Mouse (Mus musculus) cortical plate, adult 2 months (tissue): ENCODE results near the gene Gm3147. TPM values are rescaled to one million over a fixed set of nuclear protein-coding genes. Genes with fewer than 3 reads are reported as not detected.
"Not testable (repeated sequence)": the region's sequence is repeated elsewhere in the genome, so short reads cannot be mapped to it uniquely, and the experiment has no call there.

Experiments
- H3K27ac ChIP-seq: fragments of 200-500 bp; 2 replicates; pipeline ENCODE4 v1.5.1; 2012; ENCODE audit warnings: low read length, control low read depth, inconsistent platforms; ENCODE audit not compliant: insufficient read depth
- H3K4me1 ChIP-seq: fragments of 200-500 bp; 2 replicates; pipeline ENCODE4 v1.6.1; 2011; ENCODE audit warnings: low read length; ENCODE audit not compliant: control insufficient read depth, insufficient read depth
- H3K4me3 ChIP-seq: fragments of 200-500 bp; 2 replicates; pipeline ENCODE4 v1.5.1; 2011; ENCODE audit warnings: mild to moderate bottlenecking, low read length, control low read depth; ENCODE audit not compliant: insufficient read depth
- polyA plus RNA-seq: library from polyadenylated mRNA; depleted of rRNA; stranded (reverse); fragments of >200 nt; gene quantifications from 2 replicates; pipeline ENCODE4 v1.2.3, GENCODE M21; 2012; rRNA removed

The Gm3147 gene
- not detected in 2 replicates for polyA plus RNA-seq

DNA sequence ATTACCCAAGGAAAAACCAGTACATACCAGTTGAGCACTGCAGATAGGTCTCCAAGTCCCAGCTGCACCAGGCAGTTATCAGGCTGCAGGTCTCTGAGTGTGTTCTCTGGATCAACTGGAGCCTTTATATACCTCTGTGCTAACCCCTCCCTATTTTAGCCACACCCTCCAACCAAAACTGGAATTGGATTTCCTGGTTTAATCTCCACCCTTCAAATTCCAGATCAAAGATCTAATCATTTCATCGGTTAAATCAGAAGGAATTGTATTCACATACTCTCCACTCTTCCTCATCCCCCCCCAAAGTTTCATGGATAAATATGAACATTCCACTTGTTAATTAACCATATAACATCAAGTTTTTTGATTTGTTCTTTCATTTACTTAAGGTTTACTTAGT, at the start of gene Gm3147:
Gene Gm3147 (minus strand): TSS at position 101 of the 400 bp plus-strand sequence.
- not testable (repeated sequence) for H3K27ac ChIP-seq, H3K4me3 ChIP-seq, H3K4me1 ChIP-seq

DNA sequence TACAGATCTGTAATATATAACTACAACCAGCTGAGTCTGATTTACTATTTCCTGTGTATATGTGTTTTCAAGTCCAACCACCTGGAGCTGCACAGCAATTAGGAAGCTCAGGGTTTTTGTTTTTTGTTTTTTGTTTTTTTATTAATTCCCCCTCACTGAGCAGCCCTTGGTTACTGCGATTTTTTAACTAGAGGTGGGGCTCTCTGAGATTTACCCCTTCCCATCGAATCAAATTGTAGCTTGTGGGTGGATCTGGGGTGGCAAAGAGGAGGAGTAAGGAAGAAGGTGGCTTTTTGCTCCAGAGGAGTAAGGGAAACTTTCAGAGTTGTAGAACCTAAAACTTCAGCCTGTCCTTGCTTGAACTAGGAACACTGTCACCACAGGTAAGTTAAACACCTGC, 31.9 kb upstream of the Gm3147 start, which contains the start of gene Gm6205:
Gene Gm6205 (plus strand): TSS at position 301 of the 400 bp plus-strand sequence.
- H3K4me1 ChIP-seq = not testable (repeated sequence)

DNA sequence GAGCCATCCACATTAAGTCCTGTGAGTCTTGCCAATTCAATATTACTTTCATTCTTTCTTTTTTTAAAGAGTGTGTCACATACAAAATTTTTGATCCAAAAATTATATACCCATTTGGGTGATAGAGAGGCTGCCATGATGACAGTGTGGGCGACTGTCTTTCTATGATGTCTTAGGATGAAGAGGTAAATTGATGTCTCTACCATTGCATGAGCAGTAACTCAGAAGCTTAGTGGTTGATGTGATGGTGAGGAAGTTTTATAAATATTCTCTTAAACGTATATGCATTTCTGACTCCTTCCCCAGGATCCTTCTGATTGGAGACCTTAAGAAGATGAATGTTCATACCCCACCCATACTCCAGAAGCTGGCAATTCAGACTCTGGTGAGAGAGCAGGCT, 7.5 kb upstream of the Gm3147 start, which contains the start of gene Gm6509:
Gene Gm6509 (plus strand): TSS at position 301 of the 400 bp plus-strand sequence.
- H3K27ac ChIP-seq, H3K4me3 ChIP-seq, H3K4me1 ChIP-seq: not testable (repeated sequence)

More for the DNA sequence above, 31.9 kb upstream of the Gm3147 start, which contains the start of gene Gm6205:
- not testable (repeated sequence) for H3K4me3 ChIP-seq, H3K27ac ChIP-seq

Other genes starting within 250 kb of the Gm3147 start
- not detected in 2 replicates for gene Gm7682, start 170.6 kb downstream of the Gm3147 start, polyA plus RNA-seq
- gene Gm3139, start 90.1 kb downstream of the Gm3147 start, polyA plus RNA-seq = not detected in 2 replicates
- gene Gm6509, start 7.6 kb upstream of the Gm3147 start, polyA plus RNA-seq = not detected in 2 replicates
- gene Gm6205, start 32.0 kb upstream of the Gm3147 start, polyA plus RNA-seq = not detected in 2 replicates
- gene Gm3183, start 249.1 kb upstream of the Gm3147 start, polyA plus RNA-seq = not detected in 2 replicates